In genomic region chr6:121508266-121508665, GRCm38 (mm10) we compare ENCODE assay signal across 14 mouse cellular contexts. TPM values are rescaled to one million over a fixed set of nuclear protein-coding genes. Genes with fewer than 3 reads are reported as not detected.
DNase-seq lines count a peak whose midpoint lies in the region; ATAC-seq and TF ChIP-seq lines count a peak whose summit lies in the region.
"Had no signal": no experiment of that assay in that cellular context is flagged by ENCODE, and none has a peak within 500 bp of the region (broad histone marks: within the 10 kb centered on the region; RNA-seq: fewer than 3 reads in every experiment).

No protein-coding gene starts in this region.

- in situ Hi-C loops in CH12.LX (cut with MboI; ENCODE audit: low pct_ligation_motif_present, low pct_unique_long_range_greater_than_20kb, low sequenced_read_pairs) = loop anchor here (25.0 kb wide), 1 partner anchor 96 kb away; no protein-coding TSS in a partner anchor

- H3K79me2 ChIP-seq in CH12.LX (replicated peaks; ENCODE audit: control insufficient read depth, extremely low read depth, insufficient read depth, poor library complexity, severe bottlenecking) = no peaks in the 10 kb centered on the region

- peak; percentile 29 for DNase-seq in hindbrain, postnatal 0 days (ENCODE audit: low spot score)
- no peak for DNase-seq in hindbrain, embryonic 10.5 days (ENCODE audit: low spot score)
- peak; percentile 14 for DNase-seq in 3T3-L1 (ENCODE audit: low read depth, low spot score)
- peak; percentile 24 for DNase-seq in CH12.LX (ENCODE audit: extremely low read depth)
- DNase-seq in c-Kit-positive CD71-negative TER-119-negative erythroid progenitor cells, embryonic 14.5 days (ENCODE audit: low read depth) = peak; percentile 9
- no peak for DNase-seq in kidney, postnatal 14 days
- no peak for DNase-seq in layer of hippocampus, postnatal 36 days
- DNase-seq: cerebellum, adult 11 months had no signal

- 68% methylated on average over 5 of the region's 5 CpGs for WGBS in hindbrain, postnatal 0 days
- 68% methylated on average over 5 of the region's 5 CpGs for WGBS in hindbrain, embryonic 10.5 days

- dilution Hi-C loops in CH12.LX (cut with MboI; ENCODE audit: extremely low pct_ligation_motif_present, extremely low pct_unique_long_range_greater_than_20kb, low sequenced_read_pairs) = no loop called here

- no peak overlapping the region for H3K9ac ChIP-seq in hindbrain, postnatal 0 days (replicated peaks; ENCODE audit: low read length)
- H3K9ac ChIP-seq in CH12.LX (ENCODE audit: insufficient read depth, low read depth) = no peak overlapping the region
- H3K9ac ChIP-seq: heart, embryonic 13.5 days; intestine, embryonic 15.5 days; neural tube, embryonic 12.5 days had no signal

- TF ChIP-seq POLR2A in CH12.LX (IDR thresholded peaks at IDR 0.05; ENCODE audit: low read depth, low read length) = no peak

- H3K27ac ChIP-seq in hindbrain, postnatal 0 days = no peak overlapping the region
- no peak overlapping the region for H3K27ac ChIP-seq in hindbrain, embryonic 10.5 days
- no peak overlapping the region for H3K27ac ChIP-seq in CH12.LX (ENCODE audit: insufficient read depth, low read depth)
- H3K27ac ChIP-seq: heart, embryonic 13.5 days; intestine, embryonic 15.5 days; neural tube, embryonic 12.5 days had no signal

- H3K36me3 ChIP-seq in hindbrain, postnatal 0 days (ENCODE audit: insufficient read depth, low read length) = no peaks in the 10 kb centered on the region
- H3K36me3 ChIP-seq in hindbrain, embryonic 10.5 days = no peaks in the 10 kb centered on the region
- H3K36me3 ChIP-seq in CH12.LX (replicated peaks in 1 of 2; ENCODE audit: control insufficient read depth in 1 of 2, insufficient read depth in 1 of 2, low read length in 1 of 2) = no peaks in the 10 kb centered on the region
- H3K36me3 ChIP-seq: heart, embryonic 13.5 days; intestine, embryonic 15.5 days; neural tube, embryonic 12.5 days had no signal

- no peaks in the 10 kb centered on the region for H3K9me3 ChIP-seq in hindbrain, postnatal 0 days (ENCODE audit: low read length)
- no peaks in the 10 kb centered on the region for H3K9me3 ChIP-seq in hindbrain, embryonic 10.5 days
- H3K9me3 ChIP-seq in CH12.LX (replicated peaks; ENCODE audit: low read length) = no peaks in the 10 kb centered on the region
- H3K9me3 ChIP-seq: heart, embryonic 13.5 days; intestine, embryonic 15.5 days; megakaryocyte, embryonic 14.5 days; neural tube, embryonic 12.5 days had no signal

- no peak overlapping the region for H3K4me2 ChIP-seq in hindbrain, postnatal 0 days (ENCODE audit: low read depth, low read length)
- no peak overlapping the region for H3K4me2 ChIP-seq in CH12.LX (ENCODE audit: insufficient read depth, low read depth, poor library complexity, severe bottlenecking)
- H3K4me2 ChIP-seq: heart, embryonic 13.5 days; intestine, embryonic 15.5 days; neural tube, embryonic 12.5 days had no signal

- TF ChIP-seq RAD21 in CH12.LX (IDR thresholded peaks at IDR 0.05; ENCODE audit: low read depth, low read length) = no peak

- H3K27me3 ChIP-seq in hindbrain, postnatal 0 days (ENCODE audit: insufficient read depth, low read length) = no peaks in the 10 kb centered on the region
- no peaks in the 10 kb centered on the region for H3K27me3 ChIP-seq in hindbrain, embryonic 10.5 days (ENCODE audit: insufficient read depth, poor library complexity, severe bottlenecking)
- peaks cover 68% of the 10 kb centered on the region for H3K27me3 ChIP-seq in CH12.LX (replicated peaks)
- H3K27me3 ChIP-seq: heart, embryonic 13.5 days; intestine, embryonic 15.5 days; megakaryocyte, embryonic 14.5 days; neural tube, embryonic 12.5 days had no signal

- no peaks in the 10 kb centered on the region for H3K4me1 ChIP-seq in hindbrain, postnatal 0 days (ENCODE audit: insufficient read depth, low read length)
- no peaks in the 10 kb centered on the region for H3K4me1 ChIP-seq in hindbrain, embryonic 10.5 days (replicated peaks)
- H3K4me1 ChIP-seq in CH12.LX (ENCODE audit: control insufficient read depth in 1 of 2, insufficient read depth in 2 of 2) = no peaks in the 10 kb centered on the region
- H3K4me1 ChIP-seq: heart, embryonic 13.5 days; intestine, embryonic 15.5 days; megakaryocyte, embryonic 14.5 days; neural tube, embryonic 12.5 days had no signal

- TF ChIP-seq CTCF in hindbrain, postnatal 0 days (IDR thresholded peaks at IDR 0.05; ENCODE audit: low read depth) = peak; percentile 46; the same call in 1 of the 2 replicates
- peak; percentile 50 to 51 for TF ChIP-seq CTCF in CH12.LX (conservative IDR thresholded peaks at IDR 0.05 in 1 of 2, IDR thresholded peaks at IDR 0.05 in 1 of 2; ENCODE audit: low read depth in 2 of 2, low read length in 2 of 2)

- no peak for TF ChIP-seq EP300 in CH12.LX (IDR thresholded peaks at IDR 0.05; ENCODE audit: low read length)

- no peak for ATAC-seq in hindbrain, postnatal 0 days
- no peak for ATAC-seq in erythroblast, adult 5-6 weeks (replicated peaks; ENCODE audit: low FRiP score, poor library complexity, severe bottlenecking)
- ATAC-seq: intestine, embryonic 15.5 days had no signal

- no peak overlapping the region for H3K4me3 ChIP-seq in hindbrain, postnatal 0 days (ENCODE audit: low read length)
- no peak overlapping the region for H3K4me3 ChIP-seq in hindbrain, embryonic 10.5 days
- no peak overlapping the region for H3K4me3 ChIP-seq in CH12.LX (replicated peaks in 1 of 3; ENCODE audit: low read depth in 2 of 3, low read length in 2 of 3, poor library complexity in 1 of 3)
- H3K4me3 ChIP-seq: heart, embryonic 13.5 days; intestine, embryonic 15.5 days; megakaryocyte, embryonic 14.5 days; neural tube, embryonic 12.5 days had no signal

TF ChIP-seq in CH12.LX, 34 proteins besides CTCF, POLR2A, EP300 and RAD21:
- TF ChIP-seq TBP (conservative IDR thresholded peaks at IDR 0.05; ENCODE audit: low read depth, low read length) (no peak), KAT2A (IDR thresholded peaks at IDR 0.05; ENCODE audit: insufficient replicate concordance, low read length) (no peak), ZMIZ1 (IDR thresholded peaks at IDR 0.05; ENCODE audit: low read depth, low read length) (no peak), MXI1 (IDR thresholded peaks at IDR 0.05; ENCODE audit: low read depth, low read length) (no peak), JUN (IDR thresholded peaks at IDR 0.05; ENCODE audit: insufficient read depth, low read depth, low read length) (no peak), UBTF (IDR thresholded peaks at IDR 0.05; ENCODE audit: low read depth, low read length) (no peak), GABPA (IDR thresholded peaks at IDR 0.05; ENCODE audit: insufficient replicate concordance, low read depth, low read length) (no peak), MAFK (IDR thresholded peaks at IDR 0.05; ENCODE audit: insufficient replicate concordance, low read length) (no peak), E2F4 (IDR thresholded peaks at IDR 0.05; ENCODE audit: insufficient replicate concordance, low read depth, low read length) (no peak), SIN3A (IDR thresholded peaks at IDR 0.05; ENCODE audit: low read length) (no peak)

RNA-seq across cellular contexts. Expression of gene Iqsec3, which starts 34.8 kb away (rescaled TPM):
- 48.2 and 53.1 TPM in 2 replicates for total RNA-seq in hindbrain, postnatal 0 days (2014; rRNA removed)
- 10.6 and 10.7 TPM in 2 replicates for polyA plus RNA-seq in hindbrain, postnatal 0 days (2015; fragmentation: Nextera tagmentation; extraction: Ambion mirVana)
- 0.26 and 1.5 TPM in 2 replicates for polyA plus RNA-seq in hindbrain, embryonic 10.5 days (2016; fragmentation: Nextera tagmentation; extraction: Ambion mirVana)
- total RNA-seq in CH12.LX (2012; rRNA removed) = not detected in 2 replicates
- total RNA-seq in CH12.LX (2014; rRNA removed) = not detected in 2 replicates
- polyA plus RNA-seq in CH12.LX (2012; ENCODE audit: insufficient read length, low read depth) = not detected in 2 replicates
- 0.58 TPM in 1 of 2 replicates, not detected in the other for total RNA-seq in erythroblast, adult 5-6 weeks (2015; ENCODE audit: low replicate concordance)
- 0.14 TPM in 1 of 2 replicates, not detected in the other for total RNA-seq in erythroblast, adult 5-6 weeks (2017; ENCODE audit: low replicate concordance)
- 100 to 1,000 TPM; 120 to 131 TPM for total RNA-seq in layer of hippocampus, postnatal 36 days (2021)
- total RNA-seq: liver, adult 2 months had no signal
- polyA plus RNA-seq: heart, embryonic 13.5 days; liver, adult 2 months had no signal

Comparison
In these comparisons a context has a peak if more than half of its experiments do, and no peak if none do; other contexts are left out.
1. DNase-seq: peak in hindbrain, postnatal 0 days (single experiment), 3T3-L1 (single experiment), CH12.LX (single experiment) and c-Kit-positive CD71-negative TER-119-negative erythroid progenitor cells, embryonic 14.5 days (single experiment); none in hindbrain, embryonic 10.5 days (single experiment), kidney, postnatal 14 days (single experiment) and layer of hippocampus, postnatal 36 days (0 of 2).
2. RNA of gene Iqsec3, which starts 34.8 kb away (total RNA-seq): 120 to 131 TPM in layer of hippocampus, postnatal 36 days and 48.2 to 53.1 TPM in hindbrain, postnatal 0 days; 0.14 to 0.58 TPM in erythroblast, adult 5-6 weeks and not detected in CH12.LX; every median in the first group is over 10 times any median in the second.